Mouse (Mus musculus): ENCODE data around the gene Sema4d.

Sema4d gene

GRCm38 (mm10) chr13:51727364-51727763 lies 66.2 kb downstream of the Sema4d start:
- DNase-seq (ENCODE audit: low read depth): no peak

- no peak for DNase-seq (ENCODE audit: low read depth)
Measured at GRCm38 (mm10) chr13:51725926-51726574, 67.5 kb downstream of the Sema4d start.

- DNase-seq (ENCODE audit: low read depth): no peak
Measured at GRCm38 (mm10) chr13:51725446-51725845, 68.1 kb downstream of the Sema4d start.

GRCm38 (mm10) chr13:51724566-51724965 lies 69.0 kb downstream of the Sema4d start:
- DNase-seq (ENCODE audit: low read depth): no peak

GRCm38 (mm10) chr13:51723114-51723513 lies 70.4 kb downstream of the Sema4d start:
- no peak for DNase-seq (ENCODE audit: low read depth)

GRCm38 (mm10) chr13:51720556-51720955 lies 73.0 kb downstream of the Sema4d start:
- DNase-seq (ENCODE audit: low read depth): no peak

GRCm38 (mm10) chr13:51719256-51719655 lies 74.3 kb downstream of the Sema4d start:
- DNase-seq (ENCODE audit: low read depth): no peak

- no peak for DNase-seq (ENCODE audit: low read depth)
Measured at GRCm38 (mm10) chr13:51716350-51717263, 76.9 kb downstream of the Sema4d start.

GRCm38 (mm10) chr13:51712022-51712421 lies 81.5 kb downstream of the Sema4d start:
- no peak for DNase-seq (ENCODE audit: low read depth)

GRCm38 (mm10) chr13:51710738-51711137 lies 82.8 kb downstream of the Sema4d start:
- no peak for DNase-seq (ENCODE audit: low read depth)

GRCm38 (mm10) chr13:51705882-51706854 lies 87.4 kb downstream of the Sema4d start:
- DNase-seq (ENCODE audit: low read depth): no peak

- DNase-seq (ENCODE audit: low read depth): no peak
Measured at GRCm38 (mm10) chr13:51703893-51704292, 89.7 kb downstream of the Sema4d start.

GRCm38 (mm10) chr13:51698318-51698717 lies 95.2 kb downstream of the Sema4d start:
- no peak for DNase-seq (ENCODE audit: low read depth)

- no peak for DNase-seq (ENCODE audit: low read depth)
Measured at GRCm38 (mm10) chr13:51697897-51698296, 95.7 kb downstream of the Sema4d start.

- DNase-seq (ENCODE audit: low read depth): no peak
Measured at GRCm38 (mm10) chr13:51697455-51697854, 96.1 kb downstream of the Sema4d start.

GRCm38 (mm10) chr13:51696481-51696880 lies 97.1 kb downstream of the Sema4d start:
- DNase-seq (ENCODE audit: low read depth): no peak

- DNase-seq (ENCODE audit: low read depth): no peak
Measured at GRCm38 (mm10) chr13:51688688-51689087, 104.9 kb downstream of the Sema4d start.

GRCm38 (mm10) chr13:51686966-51687365 lies 106.6 kb downstream of the Sema4d start:
- DNase-seq (ENCODE audit: low read depth): no peak

GRCm38 (mm10) chr13:51685290-51685966 lies 108.1 kb downstream of the Sema4d start:
- no peak for DNase-seq (ENCODE audit: low read depth)

GRCm38 (mm10) chr13:51681634-51682033 lies 111.9 kb downstream of the Sema4d start:
- DNase-seq (ENCODE audit: low read depth): no peak

- no peak for DNase-seq (ENCODE audit: low read depth)
Measured at GRCm38 (mm10) chr13:51681076-51681475, 112.5 kb downstream of the Sema4d start.

Data from c-Kit-positive CD71-positive TER-119-negative erythroid progenitor cells, embryonic 14.5 days (primary cell).